Mouse (Mus musculus) heart, embryonic 10.5 days (tissue): ENCODE data around the gene Sept1. TPM values are rescaled to one million over a fixed set of nuclear protein-coding genes. Genes with fewer than 3 reads are reported as not detected.

Experiments used
- DNase-seq: peaks from one replicate; pipeline ENCODE4 v3.0.0-alpha.2; 2017; ENCODE audit warnings: low spot score
- H3K27ac ChIP-seq: fragments of 300-500 bp; sonication (generic); 2 replicates; pipeline ENCODE4 v1.5.1; 2016; ENCODE audit warnings: mild to moderate bottlenecking
- H3K27me3 ChIP-seq: fragments of 300-500 bp; sonication (generic); 2 replicates; pipeline ENCODE4 v1.6.1; 2016; ENCODE audit warnings: mild to moderate bottlenecking; ENCODE audit not compliant: poor library complexity, insufficient read depth, severe bottlenecking
- H3K36me3 ChIP-seq: fragments of 300-500 bp; sonication (generic); 2 replicates; pipeline ENCODE4 v1.6.1; 2016; ENCODE audit warnings: mild to moderate bottlenecking, moderate library complexity
- H3K4me1 ChIP-seq: fragments of 300-500 bp; sonication (generic); 2 replicates; pipeline ENCODE4 v1.6.1; 2016; ENCODE audit warnings: mild to moderate bottlenecking
- H3K4me3 ChIP-seq: fragments of 300-500 bp; sonication (generic); 2 replicates; pipeline ENCODE4 v1.5.1; 2016; ENCODE audit warnings: mild to moderate bottlenecking, moderate library complexity
- H3K9me3 ChIP-seq: fragments of 300-500 bp; sonication (generic); 2 replicates; pipeline ENCODE4 v1.6.1; 2016; ENCODE audit warnings: mild to moderate bottlenecking, moderate library complexity
- WGBS: fragments of 180-500 bp; shearing (Covaris S2); methylation state at CpG from one replicate; pipeline ENCODE4 v1.1.7; 2016; 5-methylcytosine and 5-hydroxymethylcytosine counted together
- polyA plus RNA-seq: library from polyadenylated mRNA; unstranded; fragments of >200 nt; fragmentation: Nextera tagmentation; extraction: Ambion mirVana; gene quantifications from 2 replicates; pipeline ENCODE4 v1.2.1, GENCODE M21; 2016

Gene Sept1
- polyA plus RNA-seq, 1 experiment from 2014 or later, result 25.4 TPM

- Histone ChIP-seq H3K36me3 (no peaks in the 10 kb centered on the region), H3K4me1 (no peaks in the 10 kb centered on the region), H3K27ac (no peak overlapping the region), H3K27me3 (no peaks in the 10 kb centered on the region), H3K4me3 (no peak overlapping the region), H3K9me3 (no peaks in the 10 kb centered on the region)
- 86% methylated on average over 12 of the region's 12 CpGs for WGBS
- no peak for DNase-seq
These were observed 67.1 kb downstream of the Sept1 start for GRCm38 (mm10) chr7:127165607-127166493.

Other genes starting within 250 kb of the Sept1 start
- 8.4 and 9.9 TPM in 2 replicates for gene Mvp, start 218.5 kb downstream of the Sept1 start, polyA plus RNA-seq
- 0.41 TPM in 1 of 2 replicates, not detected in the other for gene Pagr1b, start 216.6 kb downstream of the Sept1 start, polyA plus RNA-seq
- 64.1 and 99.6 TPM in 2 replicates for gene Pagr1a, start 215.8 kb downstream of the Sept1 start, polyA plus RNA-seq
- 20.6 and 46.6 TPM in 2 replicates for gene Gm42742, start 212.0 kb downstream of the Sept1 start, polyA plus RNA-seq
- gene Prrt2, start 211.9 kb downstream of the Sept1 start, polyA plus RNA-seq, result 2.4 and 3.2 TPM in 2 replicates
- gene Maz, start 206.1 kb downstream of the Sept1 start, polyA plus RNA-seq, result 41.5 and 66.9 TPM in 2 replicates
- gene Kif22, start 190.7 kb downstream of the Sept1 start, polyA plus RNA-seq, result 110 and 145 TPM in 2 replicates
- gene Zg16, start 145.8 kb downstream of the Sept1 start, polyA plus RNA-seq, result not detected in 2 replicates
- gene AI467606, start 141.8 kb downstream of the Sept1 start, polyA plus RNA-seq, result 0.73 and 1.0 TPM in 2 replicates
- 7.2 and 14.5 TPM in 2 replicates for gene Qprt, start 110.9 kb downstream of the Sept1 start, polyA plus RNA-seq
- gene Spn, start 95.3 kb downstream of the Sept1 start, polyA plus RNA-seq, result 0.06 and 0.50 TPM in 2 replicates
- 49.1 and 61.0 TPM in 2 replicates for gene Cd2bp2, start 37.1 kb downstream of the Sept1 start, polyA plus RNA-seq
- 26.4 and 28.3 TPM in 2 replicates for gene Tbc1d10b, start 24.7 kb downstream of the Sept1 start, polyA plus RNA-seq
- 40.4 and 51.1 TPM in 2 replicates for gene Mylpf, start 24.2 kb downstream of the Sept1 start, polyA plus RNA-seq
- 30.5 and 42.9 TPM in 2 replicates for gene Zfp553, start 69 bp downstream of the Sept1 start, polyA plus RNA-seq
- gene Zfp771, start 11.1 kb upstream of the Sept1 start, polyA plus RNA-seq, result 41.3 and 44.6 TPM in 2 replicates
- 222 and 262 TPM in 2 replicates for gene Dctpp1, start 27.6 kb upstream of the Sept1 start, polyA plus RNA-seq
- 79.9 and 88.3 TPM in 2 replicates for gene Sephs2, start 40.9 kb upstream of the Sept1 start, polyA plus RNA-seq
- gene Itgal, start 63.1 kb upstream of the Sept1 start, polyA plus RNA-seq, result 0.72 and 0.92 TPM in 2 replicates
- 18.7 and 19.0 TPM in 2 replicates for gene Zfp768, start 112.5 kb upstream of the Sept1 start, polyA plus RNA-seq
- gene Zfp747, start 142.9 kb upstream of the Sept1 start, polyA plus RNA-seq, result 5.3 and 6.7 TPM in 2 replicates
- gene 9130019O22Rik, start 154.0 kb upstream of the Sept1 start, polyA plus RNA-seq, result 4.6 and 4.8 TPM in 2 replicates
- 3.8 and 5.5 TPM in 2 replicates for gene E430018J23Rik, start 160.5 kb upstream of the Sept1 start, polyA plus RNA-seq
- gene Zfp764, start 173.7 kb upstream of the Sept1 start, polyA plus RNA-seq, result 5.1 and 6.6 TPM in 2 replicates
- 20.9 and 26.8 TPM in 2 replicates for gene Zfp688, start 188.9 kb upstream of the Sept1 start, polyA plus RNA-seq
- 6.6 and 7.0 TPM in 2 replicates for gene Zfp689, start 216.0 kb upstream of the Sept1 start, polyA plus RNA-seq
- 35.6 and 42.2 TPM in 2 replicates for gene Prr14, start 226.5 kb upstream of the Sept1 start, polyA plus RNA-seq
- gene Fbrs, start 246.1 kb upstream of the Sept1 start, polyA plus RNA-seq, result 6.4 and 13.0 TPM in 2 replicates